Mouse (Mus musculus): ENCODE results near the gene Msi2.

GRCm38 (mm10) chr11:88623671-88624070 is 94.6 kb downstream of the Msi2 start:
- TF ChIP-seq CTCF (conservative IDR thresholded peaks at IDR 0.05; ENCODE audit: low read length) (no peak), POU5F1 (IDR thresholded peaks at IDR 0.05; ENCODE audit: borderline replicate concordance, low read length) (no peak), NANOG (IDR thresholded peaks at IDR 0.05; ENCODE audit: borderline replicate concordance, low read length) (no peak)

Measured in E14TG2a.4 (cell line).